Mouse (Mus musculus) limb, embryonic 10.5 days (tissue): ENCODE data around the gene Gm20721. TPM values are rescaled to one million over a fixed set of nuclear protein-coding genes. Genes with fewer than 3 reads are reported as not detected.
"Not testable (repeated sequence)": the region's sequence is repeated elsewhere in the genome, so short reads cannot be mapped to it uniquely, and the experiment has no call there.

ENCODE experiments used
- DNase-seq: peaks from one replicate; pipeline ENCODE4 v3.0.0-alpha.2; 2017; ENCODE audit warnings: low spot score
- H3K27ac ChIP-seq: fragments of 300-500 bp; sonication (generic); 2 replicates; pipeline ENCODE4 v1.5.1; 2016; ENCODE audit warnings: mild to moderate bottlenecking
- H3K27me3 ChIP-seq: fragments of 300-500 bp; sonication (generic); 2 replicates; pipeline ENCODE4 v1.6.1; 2016; ENCODE audit warnings: low read depth, mild to moderate bottlenecking; ENCODE audit not compliant: poor library complexity, severe bottlenecking
- H3K36me3 ChIP-seq: fragments of 300-500 bp; sonication (generic); 2 replicates; pipeline ENCODE4 v1.6.1; 2016; ENCODE audit warnings: mild to moderate bottlenecking, moderate library complexity
- H3K4me1 ChIP-seq: fragments of 300-500 bp; sonication (generic); 2 replicates; pipeline ENCODE4 v1.6.1; 2016
- H3K4me3 ChIP-seq: fragments of 300-500 bp; sonication (generic); 2 replicates; pipeline ENCODE4 v1.5.1; 2016; ENCODE audit warnings: mild to moderate bottlenecking, moderate library complexity
- H3K9me3 ChIP-seq: fragments of 300-500 bp; sonication (generic); replicated peaks from 2 replicates; pipeline ENCODE4 v1.6.1; 2016; ENCODE audit warnings: mild to moderate bottlenecking
- whole genome bisulfite sequencing: fragments of 180-500 bp; shearing (Covaris S2); methylation state at CpG from one replicate; pipeline ENCODE4 v1.1.7; 2016; 5-methylcytosine and 5-hydroxymethylcytosine counted together
- polyA plus RNA-seq: library from polyadenylated mRNA; unstranded; fragments of >200 nt; fragmentation: Nextera tagmentation; extraction: Ambion mirVana; gene quantifications from 2 replicates; pipeline ENCODE4 v1.2.1, GENCODE M21; 2016

Gm20721 gene
- polyA plus RNA-seq, 1 experiment from 2014 or later = 14.9 TPM

GRCm38 (mm10) chr2:174327295-174327981, 19.1 kb downstream of the Gm20721 start:
- WGBS = 54% methylated on average over 64 of the region's 64 CpGs
- Histone ChIP-seq H3K9me3 (0 out of 2 replicates have a peak, but pooled peaks cover 3% of the 10 kb centered on the region), H3K36me3 (peaks cover 16% of the 10 kb centered on the region; the same call in 1 of the 2 replicates), H3K27me3 (no peaks in the 10 kb centered on the region), H3K4me3 (peak overlapping the region; percentile 98), H3K27ac (peak overlapping the region; percentile 100), H3K4me1 (peaks cover 26% of the 10 kb centered on the region)
- peak; percentile 73 for DNase-seq

DNA sequence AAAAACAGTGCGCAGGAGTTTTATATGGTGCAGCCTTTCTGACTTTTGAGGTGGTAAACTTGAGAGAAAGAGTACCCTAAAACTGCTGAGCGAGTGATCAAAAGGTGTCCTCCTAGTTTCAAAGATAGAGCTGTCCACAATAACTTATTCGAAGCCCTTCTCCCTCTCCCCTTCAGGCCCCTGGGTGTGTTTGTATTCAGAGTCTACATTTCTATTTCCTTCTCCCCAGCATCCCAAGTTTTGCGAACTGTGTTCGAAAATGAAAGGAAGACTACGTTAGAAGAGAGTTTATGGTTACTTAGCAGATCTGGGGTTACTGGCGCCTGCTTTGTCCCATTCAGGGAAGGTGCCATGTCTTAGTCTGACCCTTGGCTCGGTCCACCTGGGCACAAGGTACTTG, 20.0 kb downstream of the Gm20721 start:
- 69% methylated on average over 8 of the region's 8 CpGs for WGBS
- H3K4me1 ChIP-seq = peaks cover 18% of the 10 kb centered on the region
- no peak for DNase-seq

GRCm38 (mm10) chr2:174325989-174326388, 20.5 kb downstream of the Gm20721 start:
- H3K4me3 ChIP-seq = no peak overlapping the region

More for the DNA sequence above, 20.0 kb downstream of the Gm20721 start:
- peak overlapping the region; percentile 98 for H3K4me3 ChIP-seq
- peaks cover 16% of the 10 kb centered on the region; the same call in 1 of the 2 replicates for H3K36me3 ChIP-seq
- H3K9me3 ChIP-seq = 0 out of 2 replicates have a peak, but pooled peaks cover 3% of the 10 kb centered on the region
- peak overlapping the region; percentile 100 for H3K27ac ChIP-seq
- no peaks in the 10 kb centered on the region for H3K27me3 ChIP-seq

GRCm38 (mm10) chr2:174316661-174317060, 29.9 kb downstream of the Gm20721 start:
- Histone ChIP-seq H3K27ac (no peak overlapping the region), H3K27me3 (no peaks in the 10 kb centered on the region), H3K4me3 (no peak overlapping the region), H3K36me3 (no peaks in the 10 kb centered on the region), H3K9me3 (no peaks in the 10 kb centered on the region), H3K4me1 (peaks cover 9% of the 10 kb centered on the region; the same call in 1 of the 2 replicates)
- 92% methylated on average over 9 of the region's 9 CpGs for WGBS
- DNase-seq = no peak

More at GRCm38 (mm10) chr2:174325989-174326388, 20.5 kb downstream of the Gm20721 start:
- Histone ChIP-seq H3K36me3 (peaks cover 16% of the 10 kb centered on the region; the same call in 1 of the 2 replicates), H3K27me3 (no peaks in the 10 kb centered on the region), H3K9me3 (0 out of 2 replicates have a peak, but pooled peaks cover 3% of the 10 kb centered on the region), H3K4me1 (peaks cover 18% of the 10 kb centered on the region), H3K27ac (no peak overlapping the region)
- DNase-seq = no peak
- 73% methylated on average over 4 of the region's 4 CpGs for WGBS

DNA sequence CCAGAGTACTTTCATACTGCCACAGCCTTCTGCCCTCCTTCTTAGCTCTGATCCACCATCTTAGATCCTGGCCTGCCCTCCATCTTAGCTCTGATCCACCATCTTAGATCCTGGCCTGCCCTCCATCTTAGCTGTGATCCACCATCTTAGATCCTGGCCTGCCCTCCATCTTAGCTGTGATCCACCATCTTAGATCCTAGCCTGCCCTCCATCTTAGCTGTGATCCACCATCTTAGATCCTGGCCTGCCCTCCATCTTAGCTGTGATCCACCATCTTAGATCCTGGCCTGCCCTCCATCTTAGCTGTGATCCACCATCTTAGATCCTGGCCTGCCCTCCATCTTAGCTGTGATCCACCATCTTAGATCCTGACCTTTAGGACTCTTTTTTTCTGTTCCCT, 31.1 kb downstream of the Gm20721 start:
- H3K4me1 ChIP-seq = peaks cover 17% of the 10 kb centered on the region
- not testable (repeated sequence) for H3K9me3 ChIP-seq, H3K27ac ChIP-seq

DNA sequence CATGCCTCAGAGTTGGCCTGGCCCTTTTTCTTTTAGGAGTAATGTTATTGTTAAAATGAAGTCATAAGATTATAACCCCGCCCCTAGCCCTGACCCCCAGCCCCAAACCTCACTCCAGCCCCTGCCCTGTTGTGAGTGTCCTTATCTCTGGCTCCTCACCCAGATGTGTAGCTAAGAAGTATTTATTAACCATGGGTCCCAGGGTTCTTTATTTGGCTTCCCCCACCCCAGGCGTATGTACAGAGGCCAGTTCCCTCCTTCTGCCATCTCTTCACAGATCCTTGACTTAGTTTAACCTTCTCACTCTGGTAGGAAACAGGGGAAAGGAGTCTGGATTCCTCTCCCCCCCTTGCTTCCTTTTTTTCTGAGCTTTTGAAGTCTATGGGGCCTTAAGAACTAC, 33.9 kb downstream of the Gm20721 start:
- H3K36me3 ChIP-seq = no peaks in the 10 kb centered on the region
- H3K27me3 ChIP-seq = no peaks in the 10 kb centered on the region
- no peak for DNase-seq
- H3K27ac ChIP-seq = peak overlapping the region; percentile 62; the same call in 1 of the 2 replicates
- no peak overlapping the region for H3K4me3 ChIP-seq
- H3K4me1 ChIP-seq = peaks cover 17% of the 10 kb centered on the region
- H3K9me3 ChIP-seq = no peaks in the 10 kb centered on the region
- 86% methylated on average over 2 of the region's 2 CpGs for WGBS

More for the DNA sequence above, 31.1 kb downstream of the Gm20721 start:
- not testable (repeated sequence) for DNase-seq, H3K27me3 ChIP-seq, H3K36me3 ChIP-seq, H3K4me3 ChIP-seq

- no peak overlapping the region for H3K4me3 ChIP-seq
- no peaks in the 10 kb centered on the region for H3K9me3 ChIP-seq
- H3K4me1 ChIP-seq = peaks cover 17% of the 10 kb centered on the region
- no peaks in the 10 kb centered on the region for H3K36me3 ChIP-seq
- no peaks in the 10 kb centered on the region for H3K27me3 ChIP-seq
- 36% methylated on average over 4 of the region's 4 CpGs for WGBS
- DNase-seq = peak; percentile 85
- H3K27ac ChIP-seq = peak overlapping the region; percentile 62
Observed at GRCm38 (mm10) chr2:174312118-174312647, 34.3 kb downstream of the Gm20721 start.

GRCm38 (mm10) chr2:174311613-174312012, 34.9 kb downstream of the Gm20721 start:
- peaks cover 17% of the 10 kb centered on the region for H3K4me1 ChIP-seq
- no peaks in the 10 kb centered on the region for H3K9me3 ChIP-seq
- H3K27me3 ChIP-seq = no peaks in the 10 kb centered on the region
- H3K27ac ChIP-seq = peak overlapping the region; percentile 59
- H3K4me3 ChIP-seq = no peak overlapping the region
- WGBS = 86% methylated on average over 1 of the region's 1 CpGs
- H3K36me3 ChIP-seq = no peaks in the 10 kb centered on the region
- DNase-seq = no peak

DNA sequence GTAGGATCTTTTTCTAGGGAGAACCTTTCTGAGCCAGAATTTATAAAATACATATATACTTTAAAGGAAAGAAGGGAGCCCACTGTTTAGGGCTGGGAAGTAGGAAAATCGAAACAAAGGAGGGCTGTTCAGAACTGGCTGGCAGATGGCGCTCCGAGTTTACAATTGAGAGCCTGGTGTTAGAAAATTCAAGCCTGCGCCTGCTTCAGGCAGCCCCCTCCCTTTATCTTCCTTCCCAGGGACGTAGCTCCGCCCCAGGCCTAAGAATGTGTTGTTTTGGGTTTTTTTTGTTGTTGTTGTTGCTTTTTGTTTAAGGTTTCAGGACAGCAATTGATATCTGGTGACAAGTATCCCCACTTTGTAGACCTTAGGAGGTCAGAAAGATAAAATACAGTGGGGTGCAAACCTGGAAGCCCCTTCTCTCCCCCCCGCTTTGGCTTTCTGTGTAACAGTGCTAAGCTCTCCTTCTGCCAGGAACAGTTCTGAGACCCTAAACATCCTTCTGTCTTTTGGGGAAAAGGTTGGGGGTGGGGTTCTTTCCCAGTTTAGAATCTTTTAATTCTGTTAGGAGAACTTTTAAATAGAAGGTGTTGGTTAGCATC, 35.5 kb downstream of the Gm20721 start:
- no peaks in the 10 kb centered on the region for H3K36me3 ChIP-seq
- H3K27ac ChIP-seq = peak overlapping the region; percentile 77
- peaks cover 17% of the 10 kb centered on the region for H3K4me1 ChIP-seq
- WGBS = 14% methylated on average over 7 of the region's 7 CpGs
- H3K27me3 ChIP-seq = no peaks in the 10 kb centered on the region
- no peak overlapping the region for H3K4me3 ChIP-seq
- H3K9me3 ChIP-seq = no peaks in the 10 kb centered on the region
- peak; percentile 76 for DNase-seq

GRCm38 (mm10) chr2:174307903-174308302, 38.6 kb downstream of the Gm20721 start:
- Histone ChIP-seq H3K36me3 (no peaks in the 10 kb centered on the region), H3K9me3 (no peaks in the 10 kb centered on the region), H3K4me1 (peaks cover 21% of the 10 kb centered on the region), H3K27ac (no peak overlapping the region), H3K27me3 (no peaks in the 10 kb centered on the region), H3K4me3 (no peak overlapping the region)
- 86% methylated on average over 3 of the region's 3 CpGs for WGBS
- peak; percentile 17 for DNase-seq

DNA sequence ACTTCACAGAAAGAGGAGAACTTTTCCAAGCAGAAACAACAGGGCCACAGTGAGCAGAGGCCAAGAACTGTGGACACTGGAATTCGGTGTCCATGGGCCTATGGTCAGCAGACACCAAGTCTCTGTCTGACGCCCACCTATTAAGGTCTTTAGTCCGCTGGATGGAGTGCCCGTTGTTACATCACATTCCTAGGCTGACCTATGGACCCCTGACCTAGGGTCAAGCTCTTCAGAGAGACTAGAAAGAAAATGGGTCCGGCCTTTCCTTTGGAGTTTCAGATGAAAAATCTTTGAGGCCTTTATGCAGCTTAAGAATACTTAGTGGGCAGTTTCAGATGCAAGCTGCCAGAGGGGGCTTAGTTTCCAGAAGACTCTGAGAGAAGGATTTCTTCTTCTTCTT, 40.9 kb downstream of the Gm20721 start:
- no peak overlapping the region for H3K27ac ChIP-seq
- WGBS = 5% methylated on average over 5 of the region's 5 CpGs

GRCm38 (mm10) chr2:174302526-174302925, 44.0 kb downstream of the Gm20721 start:
- Histone ChIP-seq H3K36me3 (peaks cover 16% of the 10 kb centered on the region), H3K9me3 (peaks cover 27% of the 10 kb centered on the region), H3K27me3 (peaks cover 36% of the 10 kb centered on the region), H3K27ac (no peak overlapping the region), H3K4me3 (no peak overlapping the region), H3K4me1 (peaks cover 33% of the 10 kb centered on the region)
- DNase-seq = no peak
- 55% methylated on average over 6 of the region's 6 CpGs for WGBS

More for the DNA sequence above, 40.9 kb downstream of the Gm20721 start:
- H3K36me3 ChIP-seq = no peaks in the 10 kb centered on the region
- no peak overlapping the region for H3K4me3 ChIP-seq
- DNase-seq = no peak
- H3K9me3 ChIP-seq = no peaks in the 10 kb centered on the region
- H3K4me1 ChIP-seq = peaks cover 7% of the 10 kb centered on the region
- H3K27me3 ChIP-seq = peaks cover 4% of the 10 kb centered on the region; the same call in 1 of the 2 replicates

DNA sequence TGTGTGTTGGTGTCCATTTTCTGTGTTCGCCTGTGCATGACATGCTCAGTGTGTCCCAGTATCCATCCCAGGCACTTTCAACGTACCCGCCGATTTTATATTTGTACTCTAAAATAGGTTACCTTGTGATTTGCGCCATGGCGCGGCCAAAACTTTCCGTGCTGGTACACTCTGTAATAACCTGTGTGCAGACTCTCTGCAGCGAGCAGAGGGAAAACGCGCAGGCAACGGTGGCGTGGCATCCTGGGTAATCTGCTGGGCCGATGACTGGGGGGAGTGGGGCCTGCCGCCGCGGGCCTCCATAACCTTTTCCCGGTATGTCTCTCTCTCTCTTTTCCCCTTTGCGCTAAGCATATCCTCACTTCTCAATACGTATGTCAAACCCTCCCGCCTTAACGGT, 45.8 kb downstream of the Gm20721 start:
- no peak for DNase-seq
- peaks cover 29% of the 10 kb centered on the region for H3K4me1 ChIP-seq
- H3K27me3 ChIP-seq = peaks cover 42% of the 10 kb centered on the region
- H3K4me3 ChIP-seq = peak overlapping the region; percentile 52
- 52% methylated on average over 22 of the region's 22 CpGs for WGBS
- H3K9me3 ChIP-seq = peaks cover 32% of the 10 kb centered on the region
- peak overlapping the region; percentile 32; the same call in 1 of the 2 replicates for H3K27ac ChIP-seq
- peaks cover 16% of the 10 kb centered on the region for H3K36me3 ChIP-seq
